Mouse (Mus musculus): Measurements from ENCODE around the gene Fkbp3.

- TF ChIP-seq POLR2A (IDR thresholded peaks at IDR 0.05; ENCODE audit: control insufficient read depth, extremely low read depth, insufficient read depth, low read length, poor library complexity) (no peak), CTCF (IDR thresholded peaks at IDR 0.05; ENCODE audit: borderline replicate concordance, control insufficient read depth, extremely low read depth, insufficient read depth, low read length, poor library complexity) (no peak)
These were observed 51.0 kb downstream of the Fkbp3 start for GRCm38 (mm10) chr12:65022842-65023241.

Data from thymus, adult 2 months (tissue).